Mouse (Mus musculus): Measurements from ENCODE around the gene Olfr308. TPM values are rescaled to one million over a fixed set of nuclear protein-coding genes. Genes with fewer than 3 reads are reported as not detected.
"Not testable (repeated sequence)": the region's sequence is repeated elsewhere in the genome, so short reads cannot be mapped to it uniquely, and the experiment has no call there.

Gene Olfr308
- total RNA-seq (2018; cell fraction: chromatin; rRNA removed), result not detected
- total RNA-seq (2018; cell fraction: cytosol; rRNA removed), result not detected
- total RNA-seq (2018; cell fraction: nucleus; rRNA removed), result not detected
- not detected in 3 replicates for polyA plus RNA-seq (2018)

DNA sequence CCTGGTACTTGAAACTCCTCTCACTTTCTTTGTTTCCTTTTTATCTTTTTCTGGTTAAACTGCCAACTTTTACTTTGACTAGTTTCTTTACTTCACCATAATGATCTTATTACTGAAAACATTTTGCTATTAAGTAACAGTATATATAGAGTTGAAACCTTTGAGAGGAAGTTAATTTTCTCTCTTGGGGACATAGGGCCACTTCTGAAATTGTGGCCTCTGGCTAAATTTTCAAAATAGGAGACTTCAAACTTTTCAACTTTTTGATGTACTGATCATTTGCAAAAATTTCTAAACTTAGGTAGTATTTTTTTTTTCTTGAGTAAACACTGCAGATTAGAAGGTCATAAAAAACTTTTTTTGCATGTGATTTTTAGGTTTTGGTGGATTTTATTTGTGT lies at the start of gene Olfr308:
TSS of gene Olfr308 (minus strand) at position 101 of the 400 bp plus-strand sequence.
- Histone ChIP-seq H3K36me3 (ENCODE audit: inconsistent target) (no peaks in the 10 kb centered on the region), H3K79me2 (ENCODE audit: inconsistent target) (no peaks in the 10 kb centered on the region), H3K27ac (no peak within 1 kb of the TSS), H3K4me3 (ENCODE audit: inconsistent target) (no peak within 1 kb of the TSS)

DNA sequence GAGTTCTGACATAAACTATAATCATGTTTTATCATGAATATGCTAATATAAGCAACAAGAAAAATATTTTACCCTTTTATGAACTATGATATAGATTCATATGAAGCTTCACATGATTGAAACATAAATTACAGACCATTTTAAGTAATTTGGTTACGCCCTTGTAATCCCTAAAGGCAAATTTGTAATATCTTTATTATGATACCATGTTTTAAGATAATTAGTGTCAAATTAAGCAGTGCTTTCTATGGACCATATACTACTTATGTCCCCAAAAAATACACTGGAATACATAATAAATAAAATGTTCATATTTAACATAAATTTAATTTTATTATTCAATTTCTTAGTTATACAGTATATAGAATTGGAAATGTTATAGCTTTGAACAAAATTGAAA lies 41.4 kb upstream of the Olfr308 start, which contains the start of gene Olfr305:
TSS of gene Olfr305 (minus strand) at position 101 of the 400 bp plus-strand sequence.
- Histone ChIP-seq H3K36me3 (ENCODE audit: inconsistent target) (no peaks in the 10 kb centered on the region), H3K27ac (no peak within 1 kb of the TSS), H3K79me2 (ENCODE audit: inconsistent target) (no peaks in the 10 kb centered on the region), H3K4me3 (ENCODE audit: inconsistent target) (no peak within 1 kb of the TSS)
- 63% methylated on average over 1 of the region's 1 CpGs for WGBS (ENCODE audit: missing documents)

DNA sequence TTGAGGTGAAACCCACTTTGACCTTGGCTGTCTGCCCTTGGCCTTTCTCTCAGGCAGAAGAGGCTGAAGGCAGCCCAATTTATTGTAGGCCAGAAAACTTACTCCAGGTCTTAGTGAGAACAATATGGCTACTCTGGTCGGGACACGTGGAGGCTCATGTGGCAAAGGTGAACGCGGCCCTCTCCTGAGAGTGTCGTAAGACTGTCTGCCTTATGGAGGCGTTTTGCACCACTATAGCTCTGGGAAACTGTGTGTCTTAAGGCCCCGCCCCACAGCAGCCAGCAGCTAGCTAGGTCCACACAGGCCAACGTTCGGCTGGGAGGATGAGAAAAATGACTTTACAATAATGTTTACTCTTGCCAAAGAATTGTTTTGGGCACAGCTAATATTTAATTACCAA lies 20.9 kb upstream of the Olfr308 start:
- not testable (repeated sequence) for H3K36me3 ChIP-seq (ENCODE audit: inconsistent target); H3K27ac ChIP-seq; H3K4me3 ChIP-seq (ENCODE audit: inconsistent target); H3K79me2 ChIP-seq (ENCODE audit: inconsistent target)
- WGBS (ENCODE audit: missing documents), result 82% methylated on average over 9 of the region's 9 CpGs

DNA sequence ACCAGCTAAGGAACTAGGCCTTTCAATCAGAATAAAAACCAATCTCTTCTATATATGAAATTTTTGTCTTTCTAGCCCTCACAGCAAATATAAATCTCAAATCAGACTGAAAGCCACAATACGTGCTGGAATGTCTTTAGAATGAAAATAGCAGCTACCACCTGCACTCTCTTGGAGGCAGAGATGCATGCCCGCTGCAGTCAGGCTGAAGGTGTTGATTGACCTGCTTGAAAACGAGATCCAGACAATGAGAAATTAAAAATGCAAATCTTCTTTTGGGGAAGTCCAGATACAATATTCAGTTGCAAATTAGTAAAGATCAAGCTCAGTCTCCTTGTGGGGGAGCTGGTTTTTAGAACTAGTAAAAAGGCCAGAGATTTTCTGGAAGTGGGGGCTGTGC lies 18.8 kb upstream of the Olfr308 start:
- H3K27ac ChIP-seq, result no peak overlapping the region
- 66% methylated on average over 3 of the region's 3 CpGs for WGBS (ENCODE audit: missing documents)
- H3K4me3 ChIP-seq (ENCODE audit: inconsistent target), result no peak overlapping the region
- no peaks in the 10 kb centered on the region for H3K79me2 ChIP-seq (ENCODE audit: inconsistent target)
- H3K36me3 ChIP-seq (ENCODE audit: inconsistent target), result no peaks in the 10 kb centered on the region

DNA sequence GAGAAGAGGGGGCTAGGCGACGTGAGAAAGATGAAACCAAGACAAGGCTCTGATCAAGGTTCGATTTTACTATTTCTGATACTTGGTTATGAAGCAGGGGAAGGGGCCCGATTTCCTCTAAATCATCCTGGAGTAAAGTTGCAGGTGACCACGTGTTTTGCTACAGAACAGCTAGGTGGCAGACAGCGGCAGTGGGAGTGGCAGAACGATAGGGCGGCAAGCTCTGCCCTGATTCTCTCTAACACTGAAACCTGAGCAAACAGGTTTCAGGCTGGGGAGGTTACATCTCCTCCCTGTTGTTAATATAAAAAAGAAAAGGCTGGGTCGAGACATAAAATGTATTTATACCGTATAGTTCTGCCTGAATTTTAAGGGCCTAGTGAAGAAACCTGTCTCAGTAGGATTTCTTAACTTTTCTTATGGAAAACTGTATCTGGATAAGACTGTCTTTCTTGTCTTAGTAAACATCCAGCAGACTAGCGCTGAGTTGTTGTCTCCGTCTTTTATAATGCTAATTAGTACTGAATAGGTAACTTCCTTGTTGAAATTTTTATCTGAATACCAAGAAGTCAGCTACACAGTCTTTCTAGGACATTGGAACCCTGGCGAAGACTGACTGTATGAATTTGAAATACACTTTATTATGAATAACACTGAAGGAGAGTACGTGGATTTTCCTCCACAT lies 17.6 kb upstream of the Olfr308 start:
- no peaks in the 10 kb centered on the region for H3K36me3 ChIP-seq (ENCODE audit: inconsistent target)
- no peak overlapping the region for H3K4me3 ChIP-seq (ENCODE audit: inconsistent target)
- no peaks in the 10 kb centered on the region for H3K79me2 ChIP-seq (ENCODE audit: inconsistent target)
- no peak overlapping the region for H3K27ac ChIP-seq
- 84% methylated on average over 14 of the region's 14 CpGs for WGBS (ENCODE audit: missing documents)

DNA sequence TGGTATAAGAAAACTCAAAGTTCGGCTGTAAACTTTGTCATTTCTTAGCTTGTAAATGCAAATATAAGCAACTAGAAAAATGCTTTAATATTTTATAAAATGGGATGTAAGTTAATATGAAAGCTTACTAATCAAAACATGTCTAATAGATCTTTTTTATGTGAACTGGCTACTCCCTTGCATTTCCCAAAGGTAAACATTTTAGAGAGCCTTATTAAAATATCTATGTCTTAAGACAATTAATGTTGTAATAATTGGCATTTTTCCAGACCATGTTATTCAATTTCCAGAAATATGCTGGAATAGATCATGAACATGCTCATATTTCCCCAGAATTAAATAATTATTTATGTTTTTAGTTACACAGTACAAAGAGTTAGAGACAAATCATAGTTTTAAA lies 12.1 kb upstream of the Olfr308 start, which contains the start of gene Olfr307:
TSS of gene Olfr307 (minus strand) at position 101 of the 400 bp plus-strand sequence.
- H3K27ac ChIP-seq, result no peak within 1 kb of the TSS
- no peaks in the 10 kb centered on the region for H3K79me2 ChIP-seq (ENCODE audit: inconsistent target)
- no peak within 1 kb of the TSS for H3K4me3 ChIP-seq (ENCODE audit: inconsistent target)
- no peaks in the 10 kb centered on the region for H3K36me3 ChIP-seq (ENCODE audit: inconsistent target)
- 75% methylated on average over 1 of the region's 1 CpGs for WGBS (ENCODE audit: missing documents)

DNA sequence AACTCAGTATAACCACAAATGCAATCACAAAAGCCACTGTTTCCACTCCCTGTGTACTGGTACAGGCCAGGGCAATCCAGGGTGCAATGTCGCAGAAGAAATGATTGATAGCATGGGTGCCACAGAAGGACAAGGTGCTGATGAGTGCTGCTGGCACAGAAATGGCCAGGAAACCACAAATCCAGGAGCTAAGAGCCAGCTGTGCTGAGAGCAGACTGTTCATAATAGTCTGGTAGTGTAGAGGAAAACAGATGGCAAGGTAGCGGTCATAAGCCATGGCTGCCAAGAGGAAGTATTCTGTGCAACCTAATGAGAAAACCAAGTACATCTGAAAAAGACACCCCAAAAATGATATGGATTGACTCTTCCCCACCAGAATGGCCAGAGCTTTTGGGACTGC lies 4.1 kb downstream of the Olfr308 start:
- no peaks in the 10 kb centered on the region for H3K36me3 ChIP-seq (ENCODE audit: inconsistent target)
- WGBS (ENCODE audit: missing documents), result 60% methylated on average over 2 of the region's 2 CpGs
- H3K4me3 ChIP-seq (ENCODE audit: inconsistent target), result no peak overlapping the region
- no peaks in the 10 kb centered on the region for H3K79me2 ChIP-seq (ENCODE audit: inconsistent target)
- H3K27ac ChIP-seq, result no peak overlapping the region

DNA sequence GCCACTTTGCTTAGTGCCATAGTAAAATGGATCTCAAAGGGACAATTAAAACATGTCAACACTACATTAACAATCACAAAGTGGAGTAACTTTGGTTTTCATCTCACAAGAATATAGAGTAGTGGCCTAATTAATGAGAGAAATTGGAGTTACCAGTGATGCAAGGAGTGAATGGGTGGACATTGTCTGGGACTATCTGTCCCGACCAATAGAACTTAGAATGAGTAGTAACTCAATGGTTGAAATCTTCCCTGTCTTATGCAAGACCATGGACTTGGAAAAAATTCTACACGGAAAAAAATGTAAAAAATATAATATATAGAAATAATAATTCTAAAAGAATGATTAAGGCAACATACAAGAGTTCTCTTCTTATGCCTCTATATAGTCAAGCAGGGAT lies 11.8 kb downstream of the Olfr308 start, which contains the start of gene Olfr309:
TSS of gene Olfr309 (minus strand) at position 101 of the 400 bp plus-strand sequence.
- H3K4me3 ChIP-seq (ENCODE audit: inconsistent target), result no peak within 1 kb of the TSS
- no peaks in the 10 kb centered on the region for H3K79me2 ChIP-seq (ENCODE audit: inconsistent target)
- 82% methylated on average over 2 of the region's 2 CpGs for WGBS (ENCODE audit: missing documents)
- no peak within 1 kb of the TSS for H3K27ac ChIP-seq
- no peaks in the 10 kb centered on the region for H3K36me3 ChIP-seq (ENCODE audit: inconsistent target)

DNA sequence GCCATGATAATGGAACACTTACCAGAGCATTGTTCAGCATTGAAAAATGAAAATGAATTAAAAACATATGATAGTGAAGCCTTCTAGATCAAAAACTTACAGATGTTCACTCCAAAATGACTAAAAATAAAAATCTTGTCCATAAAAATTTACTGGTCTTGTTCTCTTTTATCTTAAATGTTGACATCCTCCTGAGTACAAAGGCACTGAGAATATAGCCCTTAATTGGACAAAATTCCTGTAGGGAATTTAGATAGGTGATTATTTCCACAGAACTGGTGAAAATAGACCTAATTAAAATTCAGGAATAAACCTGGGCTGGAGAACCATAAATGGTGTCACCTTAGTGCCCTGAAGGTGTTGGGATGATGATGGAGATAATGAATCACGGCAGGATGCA lies 48.4 kb downstream of the Olfr308 start, which contains the start of gene Olfr310:
TSS of gene Olfr310 (minus strand) at position 101 of the 400 bp plus-strand sequence.
- 56% methylated on average over 1 of the region's 1 CpGs for WGBS (ENCODE audit: missing documents)
- no peak within 1 kb of the TSS for H3K4me3 ChIP-seq (ENCODE audit: inconsistent target)
- no peaks in the 10 kb centered on the region for H3K36me3 ChIP-seq (ENCODE audit: inconsistent target)
- H3K27ac ChIP-seq, result no peak within 1 kb of the TSS
- H3K79me2 ChIP-seq (ENCODE audit: inconsistent target), result no peaks in the 10 kb centered on the region

Other genes starting within 250 kb of the Olfr308 start
- gene Vmn2r75, start 153.9 kb downstream of the Olfr308 start, polyA plus RNA-seq (2018), result not detected in 3 replicates
- not detected in 3 replicates for gene Vmn2r76, start 79.3 kb downstream of the Olfr308 start, polyA plus RNA-seq (2018)
- not detected in 3 replicates for gene Olfr310, start 48.5 kb downstream of the Olfr308 start, polyA plus RNA-seq (2018)
- not detected in 3 replicates for gene Olfr309, start 11.9 kb downstream of the Olfr308 start, polyA plus RNA-seq (2018)
- gene Olfr307, start 12.0 kb upstream of the Olfr308 start, polyA plus RNA-seq (2018), result not detected in 3 replicates
- gene Olfr305, start 41.3 kb upstream of the Olfr308 start, polyA plus RNA-seq (2018), result not detected in 3 replicates
- not detected in 3 replicates for gene Olfr304, start 61.0 kb upstream of the Olfr308 start, polyA plus RNA-seq (2018)
- not detected in 3 replicates for gene Olfr303, start 72.2 kb upstream of the Olfr308 start, polyA plus RNA-seq (2018)
- not detected in 3 replicates for gene Olfr301, start 78.2 kb upstream of the Olfr308 start, polyA plus RNA-seq (2018)
- gene Olfr299, start 134.3 kb upstream of the Olfr308 start, polyA plus RNA-seq (2018), result not detected in 3 replicates
- not detected in 3 replicates for gene Olfr298, start 166.9 kb upstream of the Olfr308 start, polyA plus RNA-seq (2018)
- not detected in 3 replicates for gene Olfr297, start 194.3 kb upstream of the Olfr308 start, polyA plus RNA-seq (2018)